Mouse (Mus musculus) lung, embryonic 14.5 days (tissue): Measurements from ENCODE around the gene Rad9b. TPM values are rescaled to one million over a fixed set of nuclear protein-coding genes. Genes with fewer than 3 reads are reported as not detected.
A peak's percentile ranks its signal among the peaks of the same experiment; 100 is the strongest.

Experiments
- ATAC-seq: fragments of 200-750 bp; cut with Nextera tagmentation; 2 replicates; pipeline ENCODE4 v1.8.0; 2017; ENCODE audit warnings: mild to moderate bottlenecking, moderate TSS enrichment, moderate library complexity; ENCODE audit not compliant: insufficient read depth
- DNase-seq: peaks from one replicate; pipeline ENCODE4 v3.0.0-alpha.2; 2015
- H3K27ac ChIP-seq: fragments of 300-500 bp; sonication (generic); 2 replicates; pipeline ENCODE4 v1.5.1; 2014; ENCODE audit warnings: low read depth, mild to moderate bottlenecking, moderate library complexity
- H3K27me3 ChIP-seq: fragments of 300-500 bp; sonication (generic); 2 replicates; pipeline ENCODE4 v1.6.1; 2014; ENCODE audit warnings: low read length, control low read depth; ENCODE audit not compliant: insufficient read depth
- H3K36me3 ChIP-seq: fragments of 300-500 bp; sonication (generic); 2 replicates; pipeline ENCODE4 v1.6.1; 2014; ENCODE audit warnings: control low read depth; ENCODE audit not compliant: insufficient read depth
- H3K4me1 ChIP-seq: fragments of 300-500 bp; sonication (generic); 2 replicates; pipeline ENCODE4 v1.6.1; 2014; ENCODE audit warnings: antibody characterized with exemption, control low read depth; ENCODE audit not compliant: insufficient read depth
- H3K4me2 ChIP-seq: fragments of 300-500 bp; sonication (generic); 2 replicates; pipeline ENCODE4 v1.6.1; 2014; ENCODE audit warnings: mild to moderate bottlenecking
- H3K4me3 ChIP-seq: fragments of 300-500 bp; sonication (generic); 2 replicates; pipeline ENCODE4 v1.5.1; 2014; ENCODE audit warnings: low read depth, low read length
- H3K9ac ChIP-seq: fragments of 300-500 bp; sonication (generic); 2 replicates; pipeline ENCODE4 v1.6.1; 2014
- H3K9me3 ChIP-seq: fragments of 300-500 bp; sonication (generic); 2 replicates; pipeline ENCODE4 v1.6.1; 2016; ENCODE audit warnings: low read depth, low read length, control low read depth
- CTCF ChIP-seq: IDR thresholded peaks from 2 replicates; pipeline ENCODE4 v1.5.1; 2016; ENCODE audit warnings: antibody characterized with exemption, low read depth
- WGBS: fragments of 180-500 bp; shearing (Covaris S2); extraction: QIAGEN DNeasy Blood & Tissue Kit; methylation state at CpG from one replicate; pipeline ENCODE4 v1.1.7; 2014; 5-methylcytosine and 5-hydroxymethylcytosine counted together
- polyA plus RNA-seq: library from polyadenylated mRNA; unstranded; fragments of >200 nt; fragmentation: Nextera tagmentation; extraction: Ambion mirVana; gene quantifications from 2 replicates; pipeline ENCODE4 v1.2.1, GENCODE M21; 2014

Gene Rad9b
- polyA plus RNA-seq, 1 experiment from 2014 or later, result 5.3 TPM

DNA sequence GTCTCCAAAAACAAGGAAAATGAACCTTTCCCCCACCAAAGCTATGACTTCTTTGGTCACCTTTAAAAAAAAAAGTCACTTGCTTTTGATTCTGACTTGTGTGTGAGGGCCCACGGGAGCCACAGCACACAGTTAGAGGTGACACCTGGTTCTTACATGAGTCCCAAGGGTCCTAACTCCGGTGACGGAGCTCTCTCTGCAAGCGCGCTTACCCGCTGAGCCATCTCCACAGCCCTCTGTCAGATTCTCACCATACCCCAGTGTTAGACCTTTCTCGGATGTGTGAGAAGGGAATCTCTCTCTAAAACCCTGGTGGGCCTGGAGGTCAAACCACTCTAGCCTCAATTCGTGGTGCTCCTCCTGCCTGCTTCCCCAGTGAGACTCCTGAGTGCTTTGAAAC is 43.5 kb upstream of the Rad9b start:
- H3K9me3 ChIP-seq, result no peaks in the 10 kb centered on the region
- DNase-seq (no peak), ATAC-seq (no peak)
- H3K27me3 ChIP-seq, result no peaks in the 10 kb centered on the region
- no peaks in the 10 kb centered on the region; the same call in 1 of the 2 replicates for H3K4me1 ChIP-seq
- no peak overlapping the region for H3K9ac ChIP-seq
- no peak overlapping the region for H3K4me2 ChIP-seq
- TF ChIP-seq CTCF, result no peak
- H3K36me3 ChIP-seq, result peaks cover 53% of the 10 kb centered on the region
- H3K4me3 ChIP-seq, result no peak overlapping the region
- WGBS, result 89% methylated on average over 8 of the region's 8 CpGs
- H3K27ac ChIP-seq, result no peak overlapping the region

DNA sequence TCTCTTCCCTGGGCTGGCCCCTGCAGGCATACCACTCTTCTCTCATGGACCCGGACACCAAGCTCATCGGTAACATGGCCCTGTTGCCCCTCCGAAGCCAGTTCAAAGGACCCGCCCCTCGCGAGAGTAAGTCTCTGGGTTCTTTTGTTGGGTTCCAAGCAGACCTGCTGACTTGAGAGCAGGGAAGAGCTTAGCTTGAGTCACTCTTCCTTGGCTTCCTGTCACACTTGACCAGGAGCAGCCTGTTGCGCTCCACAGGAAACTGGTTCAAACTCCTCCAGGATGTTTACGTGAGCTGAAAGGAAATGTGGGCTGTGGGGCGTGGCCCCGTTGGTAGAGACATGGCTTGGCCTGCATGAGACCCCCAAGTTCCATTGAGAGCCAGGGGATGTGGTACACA is 42.8 kb upstream of the Rad9b start:
- no peak for TF ChIP-seq CTCF
- no peaks in the 10 kb centered on the region for H3K27me3 ChIP-seq
- peaks cover 46% of the 10 kb centered on the region for H3K36me3 ChIP-seq
- H3K9ac ChIP-seq, result no peak overlapping the region
- 66% methylated on average over 10 of the region's 10 CpGs for WGBS
- H3K4me2 ChIP-seq, result peak overlapping the region; percentile 23; the same call in 1 of the 2 replicates
- no peaks in the 10 kb centered on the region; the same call in 1 of the 2 replicates for H3K4me1 ChIP-seq
- H3K27ac ChIP-seq, result peak overlapping the region; percentile 48; the same call in 1 of the 2 replicates
- DNase-seq (peak; percentile 67), ATAC-seq (no peak)
- no peak overlapping the region for H3K4me3 ChIP-seq
- no peaks in the 10 kb centered on the region for H3K9me3 ChIP-seq

DNA sequence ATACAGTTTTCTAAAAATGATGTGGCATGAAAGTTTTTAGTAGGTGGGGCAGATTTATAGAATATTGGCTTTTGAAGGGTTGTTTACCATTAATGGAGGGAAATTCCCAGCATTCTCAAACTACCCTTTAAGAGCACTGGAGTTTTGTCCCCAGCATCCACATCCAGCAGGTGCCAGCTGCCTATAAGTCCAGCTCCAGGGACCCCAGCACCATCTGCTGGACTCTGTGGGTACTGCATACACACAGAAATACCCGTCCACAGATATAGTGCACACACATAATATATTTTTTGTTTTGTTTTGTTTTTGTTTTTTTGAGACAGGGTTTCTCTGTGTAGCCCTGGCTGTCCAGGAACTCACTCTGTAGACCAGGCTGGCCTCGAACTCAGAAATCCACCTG is 39.9 kb upstream of the Rad9b start:
- Histone ChIP-seq H3K27me3 (no peaks in the 10 kb centered on the region), H3K4me3 (no peak overlapping the region), H3K27ac (no peak overlapping the region), H3K9ac (no peak overlapping the region), H3K4me1 (no peaks in the 10 kb centered on the region; the same call in 1 of the 2 replicates), H3K36me3 (peaks cover 24% of the 10 kb centered on the region), H3K9me3 (no peaks in the 10 kb centered on the region), H3K4me2 (no peak overlapping the region)
- ATAC-seq (no peak), DNase-seq (peak; percentile 82)
- peak; percentile 81 for TF ChIP-seq CTCF
- WGBS, result 51% methylated on average over 2 of the region's 2 CpGs

DNA sequence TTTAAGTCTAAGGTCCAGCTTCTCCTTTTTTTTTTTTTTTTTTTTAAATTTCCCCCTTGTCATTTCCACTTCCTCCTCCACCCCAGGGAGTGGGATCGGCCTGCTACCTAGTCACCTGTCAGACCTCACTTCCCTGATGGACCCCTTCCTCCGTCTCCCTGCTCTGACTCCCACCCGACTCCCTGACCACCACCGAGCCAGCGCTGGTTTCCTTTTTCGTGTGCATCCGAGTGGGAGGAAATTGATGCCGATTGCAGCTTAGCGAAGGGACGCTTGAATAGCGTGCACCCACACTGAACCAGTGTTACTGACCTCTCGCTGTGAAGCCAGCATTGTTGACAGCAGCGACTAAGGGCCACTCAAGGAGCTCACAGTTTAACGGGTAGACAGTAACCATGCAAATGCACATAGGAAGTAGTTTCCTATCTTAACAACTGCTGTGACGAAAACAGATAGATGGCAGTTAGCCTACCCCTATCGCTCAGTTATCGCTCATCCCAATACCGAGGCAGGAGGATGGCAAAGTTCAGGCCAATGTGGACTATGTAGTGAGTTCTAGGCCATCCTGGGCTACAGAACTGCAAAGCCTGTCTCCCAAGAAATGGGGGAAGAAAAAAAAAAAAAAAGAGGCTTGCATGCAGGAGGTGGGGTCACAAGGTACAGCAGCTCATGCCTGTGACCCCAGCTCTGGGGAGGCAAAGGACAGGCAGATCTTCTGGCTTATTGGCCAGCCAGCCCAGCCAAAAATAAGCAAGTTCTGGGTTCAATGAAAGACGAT is 38.4 kb upstream of the Rad9b start:
- Histone ChIP-seq H3K27me3 (no peaks in the 10 kb centered on the region), H3K9ac (peak overlapping the region; percentile 85), H3K9me3 (no peaks in the 10 kb centered on the region), H3K36me3 (peaks cover 11% of the 10 kb centered on the region), H3K4me1 (no peaks in the 10 kb centered on the region; the same call in 1 of the 2 replicates), H3K4me2 (peak overlapping the region; percentile 84), H3K4me3 (peak overlapping the region; percentile 85), H3K27ac (peak overlapping the region; percentile 69; the same call in 1 of the 2 replicates)
- 12% methylated on average over 19 of the region's 19 CpGs for WGBS
- peak; percentile 26; the same call in 1 of the 2 replicates for ATAC-seq
- peak; percentile 10 for DNase-seq
- TF ChIP-seq CTCF, result no peak

DNA sequence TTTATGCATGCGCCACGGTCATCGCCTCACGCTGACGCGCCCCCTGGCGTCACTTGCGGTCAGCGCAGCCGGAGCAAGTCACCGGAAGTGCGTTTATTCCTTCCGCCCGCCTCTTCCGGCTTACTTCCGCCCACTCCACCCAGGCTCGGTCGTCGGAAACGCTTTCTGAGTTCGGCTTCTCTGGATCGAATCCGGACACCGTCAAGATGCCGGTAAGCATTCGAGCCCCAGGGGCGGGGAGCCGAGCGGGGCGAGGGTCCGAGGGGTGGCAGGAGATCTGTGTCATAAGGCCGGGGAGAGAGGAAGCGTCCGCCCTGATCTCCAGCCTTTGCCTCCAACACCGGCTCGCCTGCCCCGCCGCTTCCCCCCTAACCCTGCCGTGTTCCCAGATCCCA is 37.8 kb upstream of the Rad9b start, which contains the start of gene Arpc3:
Gene Arpc3, plus strand, starts transcription at position 93 of the 395 bp plus-strand sequence.
- WGBS, result 0% methylated on average over 39 of the region's 39 CpGs
- peak; percentile 83 for ATAC-seq

DNA sequence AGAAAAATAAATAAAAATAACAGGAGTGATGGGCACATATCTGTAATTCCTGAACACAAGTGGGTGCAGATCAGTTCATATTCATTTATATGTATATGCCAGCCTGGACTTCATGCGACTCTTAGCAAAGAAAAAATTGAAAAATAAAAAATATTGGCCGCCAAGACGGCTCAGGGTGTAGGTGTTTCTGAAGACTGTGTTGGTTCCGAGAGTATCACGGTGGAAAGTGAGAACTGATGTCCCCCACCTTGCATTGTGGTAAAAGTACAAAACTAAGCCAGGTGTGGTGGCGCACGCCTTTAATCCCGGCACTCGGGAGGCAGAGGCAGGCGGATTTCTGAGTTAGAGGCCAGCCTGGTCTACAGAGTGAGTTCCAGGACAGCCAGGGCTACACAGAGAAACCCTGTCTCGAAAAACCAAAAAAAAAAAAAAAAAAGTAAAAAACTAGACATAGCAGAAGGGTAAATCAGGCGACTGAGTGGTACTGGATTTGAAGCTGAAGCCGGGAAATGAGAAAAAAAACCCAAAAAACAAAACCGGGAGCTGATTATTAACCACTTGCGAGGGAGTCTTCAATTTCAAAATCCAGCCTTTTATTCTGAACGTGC is 37.2 kb upstream of the Rad9b start:
- no peaks in the 10 kb centered on the region for H3K36me3 ChIP-seq
- H3K27ac ChIP-seq, result no peak overlapping the region
- H3K4me1 ChIP-seq, result no peaks in the 10 kb centered on the region; the same call in 1 of the 2 replicates
- H3K9ac ChIP-seq, result no peak overlapping the region
- H3K4me3 ChIP-seq, result peak overlapping the region; percentile 85
- no peaks in the 10 kb centered on the region for H3K27me3 ChIP-seq
- no peaks in the 10 kb centered on the region for H3K9me3 ChIP-seq
- TF ChIP-seq CTCF, result no peak
- DNase-seq, result no peak
- 50% methylated on average over 15 of the region's 16 CpGs for WGBS
- peak overlapping the region; percentile 84; the same call in 1 of the 2 replicates for H3K4me2 ChIP-seq
- ATAC-seq, result 0 out of 2 replicates have a peak, but pooled peaks have one; percentile 12

More for the DNA sequence above, 37.8 kb upstream of the Rad9b start, which contains the start of gene Arpc3:
- Histone ChIP-seq H3K27me3 (no peaks in the 10 kb centered on the region), H3K4me1 (no peaks in the 10 kb centered on the region; the same call in 1 of the 2 replicates), H3K9ac (peak within 1 kb of the TSS; percentile 85), H3K27ac (peak within 1 kb of the TSS; percentile 69; the same call in 1 of the 2 replicates), H3K9me3 (no peaks in the 10 kb centered on the region), H3K4me2 (peak within 1 kb of the TSS; percentile 84), H3K4me3 (peak within 1 kb of the TSS; percentile 85), H3K36me3 (peaks cover 4% of the 10 kb centered on the region)
- peak; percentile 92 for TF ChIP-seq CTCF
- peak; percentile 98 for DNase-seq

DNA sequence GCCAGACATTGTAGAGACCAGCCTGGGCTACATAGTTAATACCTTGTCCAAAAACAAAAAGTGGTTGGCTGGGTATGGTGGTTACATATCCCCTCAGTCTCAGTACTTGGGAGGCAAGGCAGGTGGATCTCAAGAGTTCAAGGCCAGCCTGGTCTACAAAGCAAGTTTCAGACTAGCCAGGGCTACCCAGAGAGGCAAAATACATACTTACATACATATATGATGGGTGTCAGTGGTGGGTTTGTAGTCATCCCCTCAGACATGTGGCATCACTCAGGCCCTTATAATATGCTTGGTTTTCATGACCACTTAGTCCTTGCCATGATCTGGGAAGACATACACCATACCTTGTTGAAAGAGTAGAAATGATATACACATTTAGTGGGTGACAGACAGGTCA is 36.6 kb upstream of the Rad9b start:
- ATAC-seq (peak; percentile 26; the same call in 1 of the 2 replicates), DNase-seq (no peak)
- Histone ChIP-seq H3K4me3 (no peak overlapping the region), H3K9ac (no peak overlapping the region), H3K27me3 (no peaks in the 10 kb centered on the region), H3K36me3 (no peaks in the 10 kb centered on the region), H3K9me3 (no peaks in the 10 kb centered on the region), H3K4me2 (no peak overlapping the region), H3K4me1 (no peaks in the 10 kb centered on the region; the same call in 1 of the 2 replicates), H3K27ac (no peak overlapping the region)
- no peak for TF ChIP-seq CTCF
